Mouse (Mus musculus): ENCODE results near the gene Dnajc5g.

GRCm38 (mm10) chr5:31092231-31092975, 13.7 kb upstream of the Dnajc5g start:
- no peak for TF ChIP-seq CTCF (IDR thresholded peaks at IDR 0.05; ENCODE audit: low read depth)
- TF ChIP-seq EP300 (optimal IDR thresholded peaks at IDR 0.05): no peak
